In genomic region chr13:103061680-103062079, GRCm38 (mm10) we compare ENCODE assay signal across 25 mouse cellular contexts.
DNase-seq lines count a peak whose midpoint lies in the region; ATAC-seq and TF ChIP-seq lines count a peak whose summit lies in the region.
"Had no signal": no experiment of that assay in that cellular context is flagged by ENCODE, and none has a peak within 500 bp of the region (broad histone marks: within the 10 kb centered on the region; RNA-seq: fewer than 3 reads in every experiment).

No protein-coding gene starts in this region.

- no peaks in the 10 kb centered on the region for H3K27me3 ChIP-seq in forebrain, embryonic 15.5 days
- no peaks in the 10 kb centered on the region for H3K27me3 ChIP-seq in forebrain, embryonic 16.5 days (replicated peaks; ENCODE audit: control insufficient read depth, insufficient read depth, low read length)
- no peaks in the 10 kb centered on the region for H3K27me3 ChIP-seq in hindbrain, embryonic 14.5 days (ENCODE audit: control insufficient read depth, insufficient read depth, low read length)
- H3K27me3 ChIP-seq in hindbrain, postnatal 0 days (ENCODE audit: insufficient read depth, low read length) = no peaks in the 10 kb centered on the region
- peaks cover 10% of the 10 kb centered on the region for H3K27me3 ChIP-seq in neural tube, embryonic 13.5 days
- H3K27me3 ChIP-seq: CH12.LX; embryonic facial prominence, embryonic 12.5 days; embryonic facial prominence, embryonic 15.5 days; forebrain, embryonic 12.5 days; hindbrain, embryonic 15.5 days; intestine, embryonic 15.5 days; Patski had no signal

- DNase-seq in hindbrain, embryonic 14.5 days (ENCODE audit: low spot score) = no peak
- DNase-seq in hindbrain, postnatal 0 days (ENCODE audit: low spot score) = no peak
- no peak for DNase-seq in neural tube, embryonic 10.5 days (ENCODE audit: extremely low spot score, low spot score)
- DNase-seq in kidney, postnatal 10 days = no peak
- DNase-seq: adrenal gland, postnatal 10 days; adrenal gland, postnatal 36 days; B cell, adult 2 months; cerebellum, adult 11 months; cerebellum, adult 2 months; cerebellum, adult 9-11 months; cerebellum, postnatal 25 days; gastrocnemius, postnatal 25 days; heart, adult 2 months had no signal

- TF ChIP-seq CTCF in hindbrain, postnatal 0 days (IDR thresholded peaks at IDR 0.05; ENCODE audit: low read depth) = no peak

- H3K4me3 ChIP-seq in forebrain, embryonic 15.5 days = no peak overlapping the region
- H3K4me3 ChIP-seq in forebrain, embryonic 16.5 days (replicated peaks; ENCODE audit: low read length) = no peak overlapping the region
- no peak overlapping the region for H3K4me3 ChIP-seq in hindbrain, embryonic 14.5 days (replicated peaks; ENCODE audit: low read length)
- no peak overlapping the region for H3K4me3 ChIP-seq in hindbrain, postnatal 0 days (ENCODE audit: low read length)
- no peak overlapping the region for H3K4me3 ChIP-seq in neural tube, embryonic 13.5 days
- H3K4me3 ChIP-seq: embryonic facial prominence, embryonic 12.5 days; embryonic facial prominence, embryonic 15.5 days; forebrain, embryonic 12.5 days; heart, adult 2 months; hindbrain, embryonic 15.5 days; intestine, embryonic 15.5 days had no signal

- H3K4me2 ChIP-seq in forebrain, embryonic 15.5 days (replicated peaks) = no peak overlapping the region
- H3K4me2 ChIP-seq in forebrain, embryonic 16.5 days (ENCODE audit: low read length) = no peak overlapping the region
- H3K4me2 ChIP-seq in hindbrain, embryonic 14.5 days (replicated peaks) = no peak overlapping the region
- no peak overlapping the region for H3K4me2 ChIP-seq in hindbrain, postnatal 0 days (ENCODE audit: low read depth, low read length)
- no peak overlapping the region for H3K4me2 ChIP-seq in neural tube, embryonic 13.5 days
- H3K4me2 ChIP-seq: embryonic facial prominence, embryonic 12.5 days; embryonic facial prominence, embryonic 15.5 days; forebrain, embryonic 12.5 days; heart, embryonic 11.5 days; hindbrain, embryonic 15.5 days; intestine, embryonic 15.5 days had no signal

- 0 out of 2 replicates have a peak, but pooled peaks cover 6% of the 10 kb centered on the region for H3K4me1 ChIP-seq in forebrain, embryonic 15.5 days
- H3K4me1 ChIP-seq in forebrain, embryonic 16.5 days (replicated peaks; ENCODE audit: control insufficient read depth, insufficient read depth, low read length) = 0 out of 2 replicates have a peak, but pooled peaks cover 2% of the 10 kb centered on the region
- peaks cover 15% of the 10 kb centered on the region for H3K4me1 ChIP-seq in hindbrain, embryonic 14.5 days (replicated peaks; ENCODE audit: control insufficient read depth, insufficient read depth, low read length)
- no peaks in the 10 kb centered on the region for H3K4me1 ChIP-seq in hindbrain, postnatal 0 days (ENCODE audit: insufficient read depth, low read length)
- H3K4me1 ChIP-seq in neural tube, embryonic 13.5 days (replicated peaks) = peaks cover 13% of the 10 kb centered on the region
- H3K4me1 ChIP-seq: embryonic facial prominence, embryonic 12.5 days; embryonic facial prominence, embryonic 15.5 days; intestine, embryonic 15.5 days had no signal

- 0 out of 2 replicates have a peak, but pooled peaks have one; percentile 41 for ATAC-seq in forebrain, embryonic 15.5 days (replicated peaks)
- no peak for ATAC-seq in forebrain, embryonic 16.5 days
- ATAC-seq in hindbrain, embryonic 14.5 days (ENCODE audit: low FRiP score) = peak; percentile 42; the same call in 1 of the 2 replicates
- ATAC-seq in hindbrain, postnatal 0 days = no peak
- peak; percentile 62; the same call in 1 of the 2 replicates for ATAC-seq in neural tube, embryonic 13.5 days (ENCODE audit: low read depth)
- ATAC-seq: intestine, embryonic 15.5 days; Patski had no signal

- no peak overlapping the region for H3K27ac ChIP-seq in forebrain, embryonic 15.5 days (replicated peaks)
- no peak overlapping the region for H3K27ac ChIP-seq in forebrain, embryonic 16.5 days (ENCODE audit: low read length)
- H3K27ac ChIP-seq in hindbrain, embryonic 14.5 days = no peak overlapping the region
- H3K27ac ChIP-seq in hindbrain, postnatal 0 days = no peak overlapping the region
- no peak overlapping the region for H3K27ac ChIP-seq in neural tube, embryonic 13.5 days (replicated peaks)
- H3K27ac ChIP-seq: embryonic facial prominence, embryonic 12.5 days; embryonic facial prominence, embryonic 15.5 days; forebrain, embryonic 12.5 days; heart, adult 2 months; hindbrain, embryonic 15.5 days; intestine, embryonic 15.5 days had no signal

- H3K36me3 ChIP-seq in forebrain, embryonic 15.5 days = no peaks in the 10 kb centered on the region
- H3K36me3 ChIP-seq in forebrain, embryonic 16.5 days (ENCODE audit: control insufficient read depth, insufficient read depth) = no peaks in the 10 kb centered on the region
- H3K36me3 ChIP-seq in hindbrain, embryonic 14.5 days (replicated peaks; ENCODE audit: control insufficient read depth, insufficient read depth) = no peaks in the 10 kb centered on the region
- no peaks in the 10 kb centered on the region for H3K36me3 ChIP-seq in hindbrain, postnatal 0 days (ENCODE audit: insufficient read depth, low read length)
- H3K36me3 ChIP-seq in neural tube, embryonic 13.5 days = no peaks in the 10 kb centered on the region
- H3K36me3 ChIP-seq: embryonic facial prominence, embryonic 12.5 days; embryonic facial prominence, embryonic 15.5 days; forebrain, embryonic 12.5 days; G1E; hindbrain, embryonic 15.5 days; intestine, embryonic 15.5 days had no signal

- H3K9me3 ChIP-seq in forebrain, embryonic 15.5 days = no peaks in the 10 kb centered on the region
- no peaks in the 10 kb centered on the region for H3K9me3 ChIP-seq in forebrain, embryonic 16.5 days (ENCODE audit: control insufficient read depth, low read length)
- H3K9me3 ChIP-seq in hindbrain, embryonic 14.5 days (ENCODE audit: control insufficient read depth, low read length) = no peaks in the 10 kb centered on the region
- H3K9me3 ChIP-seq in hindbrain, postnatal 0 days (ENCODE audit: low read length) = no peaks in the 10 kb centered on the region
- no peaks in the 10 kb centered on the region for H3K9me3 ChIP-seq in neural tube, embryonic 13.5 days
- H3K9me3 ChIP-seq: embryonic facial prominence, embryonic 12.5 days; embryonic facial prominence, embryonic 15.5 days; forebrain, embryonic 12.5 days; G1E; hindbrain, embryonic 15.5 days; intestine, embryonic 15.5 days had no signal

- H3K9ac ChIP-seq in forebrain, embryonic 15.5 days (replicated peaks) = no peak overlapping the region
- H3K9ac ChIP-seq in forebrain, embryonic 16.5 days (replicated peaks; ENCODE audit: low read depth, low read length) = no peak overlapping the region
- no peak overlapping the region for H3K9ac ChIP-seq in hindbrain, embryonic 14.5 days
- no peak overlapping the region for H3K9ac ChIP-seq in hindbrain, postnatal 0 days (replicated peaks; ENCODE audit: low read length)
- H3K9ac ChIP-seq in neural tube, embryonic 13.5 days = no peak overlapping the region
- H3K9ac ChIP-seq: embryonic facial prominence, embryonic 12.5 days; embryonic facial prominence, embryonic 15.5 days; forebrain, embryonic 12.5 days; hindbrain, embryonic 15.5 days; intestine, embryonic 15.5 days had no signal

- 33% methylated on average over 2 of the region's 2 CpGs for WGBS in forebrain, embryonic 15.5 days
- WGBS in forebrain, embryonic 16.5 days = 32% methylated on average over 2 of the region's 2 CpGs
- 60% methylated on average over 2 of the region's 2 CpGs for WGBS in hindbrain, embryonic 14.5 days
- 57% methylated on average over 2 of the region's 2 CpGs for whole genome bisulfite sequencing in hindbrain, postnatal 0 days
- WGBS in neural tube, embryonic 13.5 days = 59% methylated on average over 2 of the region's 2 CpGs

Comparison
In these comparisons a context has a peak if more than half of its experiments do, and no peak if none do; other contexts are left out.
1. ATAC-seq: peak in forebrain, embryonic 15.5 days (single experiment), hindbrain, embryonic 14.5 days (single experiment) and neural tube, embryonic 13.5 days (single experiment); none in forebrain, embryonic 16.5 days (single experiment) and hindbrain, postnatal 0 days (single experiment).